Mouse (Mus musculus) CD4-positive, CD25-positive, alpha-beta regulatory T cell, adult 4 months (primary cell): ENCODE results near the gene Adgrv1. TPM values are rescaled to one million over a fixed set of nuclear protein-coding genes. Genes with fewer than 3 reads are reported as not detected.

Source experiments
- ATAC-seq: one replicate; pipeline ENCODE4 v1.8.0; 2017
- polyA plus RNA-seq, 2 experiments: library from polyadenylated mRNA; unstranded; fragments of 100-300 nt; shearing (Covaris generic); gene quantifications; one replicate each; pipeline ENCODE4 v1.2.1; 2017

Adgrv1 gene
- polyA plus RNA-seq, 2 experiments from 2014 or later: not detected

DNA sequence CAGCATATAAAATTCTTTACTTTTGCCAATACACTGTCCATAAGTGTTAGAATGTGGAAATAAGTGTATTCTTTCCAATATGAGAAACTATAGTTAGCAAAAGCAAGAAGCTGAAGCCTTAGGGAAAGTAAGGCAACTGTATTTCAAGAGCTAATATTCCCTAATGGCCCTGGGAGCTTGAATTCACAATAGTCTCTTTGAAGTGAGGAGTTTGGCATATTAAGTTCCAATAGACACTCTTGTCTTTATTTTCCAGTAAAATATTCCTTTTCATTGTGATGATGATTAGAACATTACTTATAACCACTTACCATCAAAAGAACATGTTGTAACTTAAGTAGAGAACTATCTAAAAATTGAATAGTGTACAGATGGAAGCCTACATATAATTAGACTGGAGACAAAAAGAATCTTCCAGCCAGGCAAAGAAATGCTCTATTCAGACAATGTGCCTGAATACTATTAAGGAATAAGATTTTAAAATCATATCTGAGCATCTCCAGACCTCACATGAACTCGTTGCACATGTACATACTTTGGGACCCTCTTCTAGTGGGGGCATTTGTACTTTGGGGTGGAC, 225.0 kb downstream of the Adgrv1 start:
- ATAC-seq: no peak

DNA sequence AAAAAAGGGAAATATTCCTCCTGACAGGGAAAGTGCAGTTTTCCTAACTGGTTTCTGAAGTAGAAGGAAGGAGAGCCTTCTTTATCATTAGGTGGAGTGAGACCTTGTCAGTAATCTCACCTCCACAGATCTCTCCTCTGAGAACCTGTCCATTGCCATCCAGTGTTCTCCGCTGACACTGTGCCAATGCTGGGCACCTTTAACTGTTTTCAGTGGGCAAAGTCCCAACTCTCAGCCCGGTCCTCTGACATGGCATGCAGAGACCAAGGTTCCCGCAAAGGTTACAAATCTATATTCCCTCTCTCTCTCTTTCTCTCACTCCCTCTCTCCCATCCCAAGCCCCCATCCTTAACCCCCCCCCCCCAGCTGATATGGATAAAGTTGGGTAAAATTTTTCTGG, 230.1 kb downstream of the Adgrv1 start:
- no peak for ATAC-seq

DNA sequence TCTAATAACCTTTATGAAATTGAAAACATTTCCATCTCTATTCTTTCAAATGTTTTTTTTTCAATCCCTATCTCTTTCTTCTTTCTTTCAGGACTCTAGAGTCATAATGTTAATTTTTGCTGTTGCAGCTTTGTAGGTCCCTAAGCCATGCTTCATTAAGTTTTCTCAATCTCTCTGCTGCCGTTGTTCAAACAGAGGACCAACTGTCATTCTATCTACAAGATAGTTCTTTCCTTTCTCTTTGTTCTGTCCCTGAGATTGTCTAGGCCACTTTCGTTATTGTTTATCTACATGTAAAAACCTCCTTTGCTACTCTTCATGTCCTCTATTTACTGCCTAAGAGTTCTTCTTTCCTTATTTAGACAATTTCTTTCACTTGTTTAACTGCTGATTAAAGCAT, 230.8 kb downstream of the Adgrv1 start:
- no peak for ATAC-seq

DNA sequence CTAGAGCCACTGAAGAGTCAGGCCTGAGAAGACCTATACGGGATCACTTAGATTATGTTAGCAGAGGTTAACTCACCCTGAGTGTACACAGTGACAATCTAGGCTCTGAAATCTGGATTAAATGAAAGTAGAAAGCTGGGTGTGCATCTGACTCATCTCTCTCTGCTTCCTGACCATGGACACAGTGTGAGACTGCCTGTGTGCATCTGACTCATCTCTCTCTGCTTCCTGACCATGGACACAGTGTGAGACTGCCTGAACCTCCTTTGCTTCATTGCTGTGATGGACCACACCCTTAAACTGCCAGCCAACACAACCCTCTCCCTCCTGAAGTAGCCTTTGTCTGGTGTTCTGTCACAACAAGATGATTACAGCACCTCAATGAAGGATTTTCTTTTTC, 231.2 kb downstream of the Adgrv1 start:
- no peak for ATAC-seq

DNA sequence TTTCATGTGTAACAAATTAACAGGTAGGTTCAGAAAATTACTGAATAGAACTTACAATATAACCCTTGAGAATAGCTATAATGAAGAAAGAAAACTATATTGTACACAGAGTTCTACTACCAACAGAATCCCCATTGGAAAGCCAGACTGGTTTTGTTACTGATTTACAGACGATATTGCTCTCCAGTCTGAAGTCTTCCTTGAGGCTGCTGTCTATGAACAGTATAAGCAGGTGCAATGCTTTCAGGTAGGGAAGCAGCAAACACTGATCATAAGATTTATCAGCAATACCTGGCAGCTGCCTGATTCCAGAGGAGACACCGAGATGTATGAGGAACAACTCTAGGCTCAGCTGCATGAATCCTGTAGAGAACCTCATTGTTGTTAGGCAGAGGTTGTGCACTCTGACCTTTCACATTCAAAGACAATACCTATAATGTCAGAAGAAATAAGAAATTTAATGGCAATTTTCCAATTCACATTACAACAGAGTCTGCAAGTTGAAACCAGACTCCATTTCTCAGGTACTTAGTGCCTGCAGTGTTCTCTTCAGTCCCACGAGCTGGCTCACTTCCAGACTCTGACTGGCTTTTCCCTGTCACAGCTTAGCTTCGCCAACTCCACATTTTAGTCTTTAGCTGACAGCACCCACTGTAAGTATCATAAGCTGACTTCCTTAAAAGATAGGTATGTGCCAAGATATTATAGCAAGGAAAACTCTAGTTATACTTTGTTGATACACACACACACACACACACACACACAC, 247.2 kb downstream of the Adgrv1 start:
- ATAC-seq: no peak

DNA sequence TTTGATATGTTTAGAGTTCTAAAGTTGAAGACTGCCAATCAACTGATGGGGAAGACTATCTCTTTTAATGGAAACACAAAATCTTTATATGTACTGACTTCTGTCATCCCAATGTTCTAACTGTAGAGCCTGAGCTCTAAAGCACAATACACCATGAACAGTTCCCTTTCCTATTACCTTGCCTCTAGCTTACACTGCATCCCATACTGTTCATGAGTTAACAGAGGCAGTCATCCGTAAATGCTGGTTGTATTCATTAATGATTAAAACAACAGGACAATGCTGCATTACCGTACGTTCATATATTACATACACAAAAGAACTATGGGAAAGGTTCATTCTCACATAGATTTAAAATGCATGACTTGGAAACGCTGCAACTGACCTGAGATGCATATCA, 251.1 kb downstream of the Adgrv1 start:
- ATAC-seq: no peak

DNA sequence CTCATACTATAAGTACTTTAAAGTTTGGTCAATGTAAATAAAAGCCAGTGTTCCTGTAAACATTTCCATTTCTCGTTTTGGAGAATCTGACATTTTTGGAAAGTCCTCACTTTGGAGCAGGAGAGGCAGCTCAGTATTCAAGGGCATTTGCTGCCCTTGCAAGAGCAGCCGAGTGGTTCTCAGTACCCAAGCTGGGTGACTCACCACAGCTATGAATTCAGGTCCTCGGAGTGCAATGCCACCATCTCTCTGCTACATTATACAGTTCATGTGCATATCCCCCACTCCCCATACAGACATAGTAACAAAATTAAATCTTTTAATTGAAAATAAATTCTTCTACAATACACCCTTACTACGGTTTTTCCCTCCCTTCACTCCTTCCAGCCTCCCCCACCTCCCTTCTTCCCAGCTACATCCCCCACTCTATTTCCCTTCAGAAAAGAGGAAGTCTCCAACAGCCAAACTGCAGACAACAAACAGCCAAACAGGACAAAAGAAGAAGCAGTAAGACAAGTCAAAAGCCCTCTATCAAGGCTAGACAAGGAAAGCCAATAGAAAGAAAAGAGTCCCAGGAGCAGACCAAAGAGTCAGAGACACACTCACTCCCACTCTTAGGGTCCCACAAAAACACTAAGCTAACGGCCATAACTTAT, 262.0 kb downstream of the Adgrv1 start:
- ATAC-seq: no peak

DNA sequence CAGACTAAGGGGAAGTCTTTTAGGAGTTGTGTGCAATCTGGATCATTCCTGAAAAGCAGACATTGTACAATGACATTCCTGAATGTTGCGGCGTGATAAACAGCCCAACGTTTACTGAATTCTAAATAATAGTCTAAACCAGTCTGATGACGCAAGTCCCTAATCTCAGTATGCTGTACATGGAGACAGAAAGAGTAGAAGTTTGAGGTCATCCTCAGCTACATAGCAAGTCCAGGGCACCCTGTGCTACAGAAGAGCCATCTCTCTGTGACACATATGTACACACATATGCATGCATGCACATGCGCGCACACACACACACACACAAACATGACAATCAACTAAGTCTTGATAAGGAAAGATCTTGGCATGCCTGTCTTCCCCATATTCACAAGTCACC, 262.8 kb downstream of the Adgrv1 start:
- ATAC-seq: no peak

DNA sequence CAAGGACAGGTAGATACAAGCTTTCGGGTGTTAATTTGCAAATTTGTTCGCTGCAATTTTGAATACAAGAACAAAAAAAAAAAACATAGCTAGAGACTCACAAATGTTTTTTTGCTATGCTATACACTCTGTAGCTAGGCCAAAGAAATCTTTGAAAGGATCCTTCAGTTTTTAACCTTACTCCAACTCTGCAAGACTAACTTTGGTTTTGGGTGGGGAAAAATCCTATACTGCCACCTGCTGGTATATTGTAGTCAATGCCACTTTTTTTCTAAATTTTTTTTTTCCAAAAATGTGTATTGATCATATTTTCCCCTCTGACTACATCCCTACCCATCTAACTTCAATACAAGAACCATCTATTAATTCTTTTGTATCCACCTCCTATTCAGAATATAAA, 263.4 kb downstream of the Adgrv1 start:
- ATAC-seq: peak; percentile 69

DNA sequence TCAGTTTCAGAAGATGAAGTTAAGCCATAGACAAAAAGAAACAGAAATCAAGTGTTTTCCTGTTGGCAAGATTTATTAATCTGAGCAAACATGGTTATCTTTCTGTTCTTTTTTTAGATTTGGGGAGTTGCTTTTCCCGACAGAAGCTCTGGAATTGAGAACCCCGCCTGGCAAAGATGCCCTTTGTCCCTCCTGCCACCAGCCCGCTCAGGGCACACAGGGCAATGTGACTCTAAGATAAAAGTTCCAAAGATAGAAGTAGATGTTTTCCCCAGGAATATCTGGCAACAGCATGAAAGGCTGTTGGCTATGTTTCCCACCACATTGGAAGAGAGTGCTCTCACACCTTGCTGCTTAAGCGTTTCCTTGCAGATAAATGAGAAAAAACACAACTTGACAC, 264.0 kb downstream of the Adgrv1 start:
- no peak for ATAC-seq

DNA sequence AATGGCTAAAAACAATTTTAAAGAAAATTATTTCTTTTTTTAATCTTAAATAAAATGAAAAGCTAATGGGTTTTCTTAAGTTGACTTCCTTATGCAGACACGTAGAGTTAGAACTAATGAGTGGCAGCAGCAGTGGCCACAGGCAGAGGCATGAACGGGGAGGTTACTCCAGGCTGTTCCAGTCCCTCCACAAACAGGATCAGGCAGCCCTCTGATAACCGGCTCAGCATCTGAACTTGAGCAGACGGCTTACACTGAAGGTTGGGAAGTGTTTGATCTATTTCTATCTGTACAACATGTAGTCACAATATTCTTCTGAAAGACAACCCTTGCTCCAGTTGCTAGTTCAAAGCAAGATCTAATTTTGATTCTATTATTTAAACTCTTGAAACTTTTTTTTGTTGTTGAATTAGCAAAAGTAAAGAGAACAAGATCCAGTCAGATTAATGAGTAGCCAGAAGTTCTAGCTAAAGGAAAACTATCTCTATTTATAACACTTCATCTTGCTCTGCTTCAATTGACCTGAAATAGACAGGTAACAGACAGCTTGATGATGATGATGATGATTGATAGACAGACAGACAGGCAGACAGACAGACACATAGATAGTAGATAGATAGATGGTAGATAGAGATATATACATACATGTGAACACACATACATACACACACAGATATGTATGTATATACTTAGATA, 265.1 kb downstream of the Adgrv1 start:
- no peak for ATAC-seq

DNA sequence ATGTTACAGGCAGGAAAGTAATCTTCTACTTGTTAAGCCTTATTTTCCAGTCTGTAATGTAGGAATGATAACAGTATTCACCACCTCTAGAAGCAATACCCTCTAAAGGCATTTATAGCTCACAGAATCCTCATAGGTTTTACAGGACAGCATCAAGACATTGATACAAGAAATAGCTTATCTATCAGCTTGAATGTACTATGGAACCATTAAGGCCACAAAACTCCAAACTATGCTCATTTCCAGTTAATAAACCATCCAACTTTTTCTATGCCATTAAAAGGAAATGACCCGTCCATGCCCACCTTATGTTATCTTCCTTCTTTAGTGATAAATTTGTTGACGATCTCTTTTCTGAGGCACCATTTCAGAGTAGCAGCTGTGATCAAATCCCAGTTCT, 272.6 kb downstream of the Adgrv1 start:
- ATAC-seq: no peak

DNA sequence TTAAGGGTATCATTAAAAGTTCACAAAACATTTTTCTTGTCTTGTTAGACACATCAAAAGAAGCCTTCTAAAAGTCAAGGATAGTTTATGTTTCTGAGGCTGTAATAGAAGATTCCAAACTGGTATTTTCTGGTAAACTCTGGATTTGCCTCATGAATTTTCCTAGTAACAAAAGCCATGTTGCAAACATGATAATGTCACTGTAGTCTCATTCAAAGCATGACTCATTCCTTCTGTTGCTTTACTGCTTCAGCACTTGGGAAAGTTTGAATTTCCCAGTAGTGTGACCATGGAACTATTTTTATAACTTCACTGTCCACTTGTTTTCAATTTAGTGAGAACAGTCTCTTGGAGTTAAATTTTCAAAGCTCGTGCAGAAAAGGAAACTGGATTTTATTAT, 274.2 kb downstream of the Adgrv1 start:
- no peak for ATAC-seq

DNA sequence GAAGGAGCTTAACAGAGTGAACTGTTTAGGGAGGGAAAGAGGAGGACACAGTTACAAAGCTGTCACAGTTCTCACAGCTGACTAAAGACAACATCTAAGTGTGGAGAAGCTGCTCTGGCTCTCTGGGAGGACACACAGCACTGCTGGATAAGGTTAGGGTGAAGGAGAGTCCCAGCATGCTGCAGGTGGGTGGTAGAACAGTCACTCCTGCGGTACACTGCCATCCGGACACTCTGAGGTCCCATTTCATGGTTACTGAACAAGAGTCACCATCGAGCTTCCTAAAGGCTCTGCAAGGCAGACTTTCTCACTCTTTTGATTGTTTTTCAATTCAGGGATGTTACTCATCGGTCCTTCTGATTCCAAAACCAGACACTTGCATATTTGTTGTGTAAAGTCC, 274.6 kb downstream of the Adgrv1 start:
- ATAC-seq: no peak

DNA sequence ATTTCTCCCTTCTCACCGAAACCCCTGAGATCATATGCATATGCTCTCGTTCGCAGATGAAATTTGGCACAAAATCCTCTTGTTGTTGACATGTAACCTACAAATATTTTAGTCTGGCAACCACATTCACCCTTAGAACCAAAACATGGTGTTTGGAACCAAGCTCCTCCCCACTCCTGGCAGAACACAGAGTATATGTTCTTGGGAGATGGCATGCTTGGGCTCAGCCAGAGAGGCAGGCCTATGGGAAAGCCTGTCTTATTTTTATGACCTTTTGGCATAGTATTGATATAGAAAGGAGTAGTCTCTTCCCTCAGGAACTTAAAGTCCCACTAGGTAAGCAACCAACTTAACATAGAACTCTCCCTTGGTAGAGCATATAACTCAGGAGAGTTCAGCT, 275.7 kb downstream of the Adgrv1 start:
- ATAC-seq: no peak

DNA sequence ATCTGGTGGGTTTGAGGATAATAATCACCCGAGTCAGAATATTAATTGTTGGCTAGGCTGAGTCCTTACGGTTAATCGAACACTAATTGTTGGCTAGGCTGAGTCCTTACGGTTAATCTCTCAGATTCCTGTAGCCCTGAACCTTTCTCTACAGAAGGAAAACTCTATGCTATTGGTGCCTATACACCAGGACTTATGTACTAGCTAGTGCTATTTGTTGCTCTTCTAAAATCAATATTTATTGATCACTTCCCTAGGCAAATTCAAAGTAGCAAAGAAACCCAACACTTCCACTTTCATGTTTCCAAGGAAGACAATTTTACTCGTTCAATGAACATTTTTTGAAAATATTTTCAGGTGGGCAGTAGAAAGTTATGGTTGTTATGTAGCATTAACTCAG, 278.4 kb downstream of the Adgrv1 start:
- no peak for ATAC-seq

DNA sequence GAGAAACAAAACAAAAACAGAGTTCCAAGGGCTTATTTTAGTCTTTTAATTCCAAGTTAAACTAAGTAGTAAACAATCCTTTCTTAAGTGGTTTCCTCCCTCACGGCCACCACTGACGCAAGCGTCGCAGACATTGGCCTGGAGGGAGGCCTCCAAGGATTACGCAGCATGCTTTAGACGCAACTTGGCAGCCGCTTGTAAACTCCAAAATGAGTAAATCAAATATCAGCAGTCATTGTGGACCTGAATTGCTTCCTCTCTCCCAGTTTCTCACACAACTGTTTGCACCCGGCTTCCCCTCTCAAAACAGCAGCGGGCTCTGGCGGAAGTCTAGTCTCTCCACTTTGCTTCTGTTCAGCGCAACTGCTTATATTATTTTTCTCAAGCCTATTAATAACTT, 280.7 kb downstream of the Adgrv1 start:
- no peak for ATAC-seq

DNA sequence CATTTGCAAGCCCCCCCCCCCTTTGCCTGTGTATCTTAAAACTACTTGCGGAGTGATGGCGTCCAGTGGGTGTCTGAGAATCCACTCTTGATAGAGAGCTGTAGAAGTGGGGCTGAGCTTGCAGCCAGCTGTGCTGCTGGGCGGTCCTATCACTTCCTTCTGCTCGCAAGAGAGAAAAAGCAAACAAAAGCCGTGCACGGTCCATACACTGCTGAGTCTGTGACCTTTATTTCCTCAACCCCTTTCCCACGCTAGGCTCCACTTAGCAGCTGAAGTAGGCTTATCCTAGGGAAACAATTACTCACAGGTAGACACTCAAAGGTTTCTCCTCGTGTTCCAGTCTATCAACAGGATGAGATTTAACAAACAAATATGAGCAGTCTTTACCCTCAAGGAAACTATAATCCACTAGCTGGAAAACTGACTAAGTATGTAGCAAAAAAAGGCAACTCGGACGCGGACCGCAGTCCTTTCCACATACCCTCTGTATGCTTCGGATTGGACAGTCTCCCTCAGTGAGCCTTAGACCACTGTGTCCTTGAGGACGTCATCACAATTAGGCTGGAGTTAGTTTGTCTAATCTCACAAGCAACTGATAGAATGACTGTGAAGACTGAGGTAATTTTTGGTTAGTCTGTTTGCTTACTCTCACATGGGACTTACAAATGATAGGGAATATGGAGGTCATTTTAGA, 281.3 kb downstream of the Adgrv1 start:
- ATAC-seq: peak; percentile 73

DNA sequence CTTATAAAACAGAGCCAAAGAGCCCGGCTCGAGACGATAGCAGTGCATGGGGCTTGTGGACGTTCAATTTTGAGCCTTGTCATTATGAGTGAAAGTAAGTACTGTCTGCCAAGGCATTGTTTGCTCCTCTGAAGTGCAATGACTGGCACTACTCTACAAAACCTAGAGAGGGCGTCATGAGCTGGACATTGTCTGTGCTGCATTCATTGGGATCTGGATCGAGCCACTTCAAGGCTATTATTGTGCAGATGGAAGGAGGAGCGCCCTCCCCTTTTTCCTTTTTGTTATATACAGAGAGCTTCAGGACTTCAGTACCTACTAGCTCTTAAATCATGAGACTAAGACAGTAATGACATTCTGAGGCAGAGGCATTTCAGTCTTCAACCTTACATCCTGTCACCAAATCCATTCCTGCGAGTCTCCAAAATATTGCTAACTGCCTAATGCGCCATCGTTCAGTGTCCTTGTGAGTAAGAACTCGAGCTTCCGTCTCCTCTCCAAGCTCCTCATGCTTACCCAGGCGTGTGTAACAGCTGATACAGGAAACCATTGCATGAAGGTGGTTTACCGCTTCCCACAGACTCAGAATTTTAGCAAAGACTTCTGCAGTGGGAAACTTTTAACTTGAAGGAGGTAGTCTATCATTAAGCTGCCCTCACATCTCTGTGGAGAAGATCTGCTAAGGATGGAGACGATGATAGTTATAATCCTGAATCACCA, 285.5 kb downstream of the Adgrv1 start:
- ATAC-seq: peak; percentile 60

DNA sequence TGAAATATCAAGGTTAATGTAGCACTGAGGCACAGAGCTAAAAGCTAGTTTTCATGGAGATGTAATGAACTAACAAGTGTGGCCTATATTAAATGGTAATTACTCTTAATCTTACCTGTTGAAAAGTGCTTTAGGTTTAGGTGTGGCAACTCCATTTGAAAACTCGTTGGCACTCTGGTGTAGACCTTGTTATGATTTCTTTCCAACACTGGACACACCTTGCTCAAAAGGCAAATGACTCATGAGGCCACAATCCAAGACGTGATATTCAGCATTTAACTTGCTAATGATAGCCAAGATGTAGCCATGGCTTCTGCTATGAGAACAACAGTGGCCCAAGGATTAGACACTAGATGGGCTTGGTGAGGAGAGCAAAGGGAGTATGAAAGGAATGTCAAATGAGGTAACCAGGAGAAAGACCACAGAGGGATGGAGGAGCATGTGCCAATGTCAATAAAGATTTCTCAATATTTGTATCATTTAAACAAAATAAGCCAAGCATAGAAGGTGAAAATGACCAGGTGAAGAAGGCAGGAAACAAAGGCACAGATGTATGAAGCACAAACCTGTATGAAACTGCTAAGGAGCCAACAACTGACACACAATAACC, 289.9 kb downstream of the Adgrv1 start:
- ATAC-seq: no peak

DNA sequence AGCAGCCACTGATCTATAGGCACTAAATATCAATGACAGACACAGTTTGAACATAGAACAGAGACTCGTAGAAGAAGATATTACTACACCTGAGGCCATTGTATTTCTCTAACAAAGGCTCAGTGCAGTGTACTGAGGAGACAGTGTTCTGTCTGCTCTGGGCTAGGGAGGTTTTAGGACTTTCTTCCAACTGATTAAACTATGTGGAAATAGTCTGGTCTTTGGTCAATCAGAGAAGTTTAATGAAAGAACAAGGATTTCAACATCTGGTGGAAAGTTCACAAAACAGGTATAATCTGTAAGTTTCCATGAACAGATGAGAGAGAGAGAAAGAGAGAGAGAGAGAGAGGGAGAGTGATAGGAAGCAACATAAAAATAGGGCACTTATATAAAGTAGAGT, 297.7 kb downstream of the Adgrv1 start:
- no peak for ATAC-seq

DNA sequence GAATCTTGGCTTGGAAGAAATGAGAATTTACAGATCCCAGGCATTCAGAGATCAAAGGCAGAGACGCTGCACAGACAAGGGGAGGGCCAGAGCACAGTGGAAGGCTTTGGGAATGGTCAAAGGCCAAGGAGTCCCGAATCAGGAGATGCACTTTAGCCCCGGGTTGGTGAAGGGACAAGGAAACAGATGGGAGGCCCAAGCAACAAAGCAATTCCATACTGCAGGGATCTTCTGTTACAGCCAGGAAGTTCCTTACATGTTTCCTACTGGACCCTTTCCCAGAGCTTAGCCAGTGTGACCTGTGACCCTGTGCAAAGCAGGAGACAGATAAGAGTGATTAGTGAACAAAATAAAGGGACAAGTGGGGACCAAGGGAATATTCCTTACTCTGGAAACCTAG, 300.9 kb downstream of the Adgrv1 start:
- ATAC-seq: no peak
